Mouse (Mus musculus): ENCODE data around the gene Tpgs1. TPM values are rescaled to one million over a fixed set of nuclear protein-coding genes. Genes with fewer than 3 reads are reported as not detected.
"Not testable (repeated sequence)": the region's sequence is repeated elsewhere in the genome, so short reads cannot be mapped to it uniquely, and the experiment has no call there.

The Tpgs1 gene
- polyA plus RNA-seq, 1 experiment: 43.3 TPM

GRCm38 (mm10) chr10:79686691-79687090 is 17.5 kb downstream of the Tpgs1 start:
- WGBS: 91% methylated on average over 1 of the region's 1 CpGs
- DNase-seq (ENCODE audit: low read depth, low spot score): no peak

GRCm38 (mm10) chr10:79687513-79687912 is 18.3 kb downstream of the Tpgs1 start:
- WGBS: 87% methylated on average over 6 of the region's 6 CpGs
- no peak for DNase-seq (ENCODE audit: low read depth, low spot score)

GRCm38 (mm10) chr10:79688720-79689119 is 19.6 kb downstream of the Tpgs1 start, which contains the start of gene Gzmm:
TSS of gene Gzmm (plus strand) at chr10:79689020.
- DNase-seq (ENCODE audit: low read depth, low spot score): no peak
- WGBS: 71% methylated on average over 4 of the region's 4 CpGs

GRCm38 (mm10) chr10:79689178-79689577 is 20.0 kb downstream of the Tpgs1 start:
- DNase-seq (ENCODE audit: low read depth, low spot score): no peak
- WGBS: 90% methylated on average over 3 of the region's 3 CpGs

- DNase-seq (ENCODE audit: low read depth, low spot score): no peak
- 100% methylated on average over 2 of the region's 2 CpGs for WGBS
Measured at GRCm38 (mm10) chr10:79691986-79692548, 22.9 kb downstream of the Tpgs1 start.

- DNase-seq (ENCODE audit: low read depth, low spot score): no peak
- WGBS: 73% methylated on average over 12 of the region's 12 CpGs
Measured at GRCm38 (mm10) chr10:79693580-79694378, 24.6 kb downstream of the Tpgs1 start.

GRCm38 (mm10) chr10:79694379-79694655 is 25.1 kb downstream of the Tpgs1 start:
- WGBS: 85% methylated on average over 6 of the region's 6 CpGs
- no peak for DNase-seq (ENCODE audit: low read depth, low spot score)

- 22% methylated on average over 13 of the region's 13 CpGs for WGBS
- DNase-seq (ENCODE audit: low read depth, low spot score): no peak
Measured at GRCm38 (mm10) chr10:79695231-79696128, 26.3 kb downstream of the Tpgs1 start.

GRCm38 (mm10) chr10:79696129-79696651 is 27.0 kb downstream of the Tpgs1 start:
- 17% methylated on average over 9 of the region's 9 CpGs for whole genome bisulfite sequencing
- DNase-seq (ENCODE audit: low read depth, low spot score): peak; percentile 83

- no peak for DNase-seq (ENCODE audit: low read depth, low spot score)
- 11% methylated on average over 6 of the region's 6 CpGs for WGBS
Measured at GRCm38 (mm10) chr10:79697916-79698315, 28.7 kb downstream of the Tpgs1 start.

GRCm38 (mm10) chr10:79698459-79698858 is 29.3 kb downstream of the Tpgs1 start:
- WGBS: 84% methylated on average over 6 of the region's 6 CpGs
- DNase-seq (ENCODE audit: low read depth, low spot score): no peak

GRCm38 (mm10) chr10:79700676-79701075 is 31.5 kb downstream of the Tpgs1 start:
- DNase-seq (ENCODE audit: low read depth, low spot score): no peak
- 30% methylated on average over 7 of the region's 7 CpGs for WGBS

GRCm38 (mm10) chr10:79701443-79702129 is 32.4 kb downstream of the Tpgs1 start:
- no peak for DNase-seq (ENCODE audit: low read depth, low spot score)
- 27% methylated on average over 10 of the region's 10 CpGs for WGBS

- DNase-seq (ENCODE audit: low read depth, low spot score): not testable (repeated sequence)
- 68% methylated on average over 4 of the region's 4 CpGs for WGBS
Measured at GRCm38 (mm10) chr10:79702970-79703369, 33.8 kb downstream of the Tpgs1 start.

GRCm38 (mm10) chr10:79703541-79703940 is 34.4 kb downstream of the Tpgs1 start:
- WGBS: 79% methylated on average over 10 of the region's 10 CpGs
- no peak for DNase-seq (ENCODE audit: low read depth, low spot score)

GRCm38 (mm10) chr10:79704065-79704969 is 35.1 kb downstream of the Tpgs1 start, which contains the start of gene Bsg:
TSS of gene Bsg (plus strand) at chr10:79704491.
- under 1% methylated on average over 65 of the region's 65 CpGs for WGBS
- DNase-seq (ENCODE audit: low read depth, low spot score): peak; percentile 95

- no peak for DNase-seq (ENCODE audit: low read depth, low spot score)
- WGBS: under 1% methylated on average over 10 of the region's 10 CpGs
Measured at GRCm38 (mm10) chr10:79704970-79705360, 35.8 kb downstream of the Tpgs1 start.

GRCm38 (mm10) chr10:79705951-79706350 is 36.8 kb downstream of the Tpgs1 start:
- 55% methylated on average over 5 of the region's 5 CpGs for WGBS

More at GRCm38 (mm10) chr10:79705951-79706350, 36.8 kb downstream of the Tpgs1 start:
- no peak for DNase-seq (ENCODE audit: low read depth, low spot score)
